Mouse (Mus musculus): ENCODE results near the gene Usp8. TPM values are rescaled to one million over a fixed set of nuclear protein-coding genes. Genes with fewer than 3 reads are reported as not detected.
A peak's percentile ranks its signal among the peaks of the same experiment; 100 is the strongest.

Usp8 gene
- total RNA-seq, 2 experiments from 2014 or later = 44.6 to 48.4 TPM

- no peak for DNase-seq (ENCODE audit: low spot score in 2 of 2)
- intact Hi-C loops (cut with DNase I) = loop anchor here (10.0 kb wide), 1 partner anchor 264 kb away; no protein-coding TSS in a partner anchor
These were observed 23.4 kb downstream of the Usp8 start for GRCm38 (mm10) chr2:126730502-126730901.

- intact Hi-C loops (cut with DNase I) = loop anchor here (10.0 kb wide), 1 partner anchor 259 kb away; no protein-coding TSS in a partner anchor
- no peak for DNase-seq (ENCODE audit: low spot score in 2 of 2)
These were observed 28.4 kb downstream of the Usp8 start for GRCm38 (mm10) chr2:126735339-126736073.

GRCm38 (mm10) chr2:126740314-126740713, 33.2 kb downstream of the Usp8 start:
- DNase-seq (ENCODE audit: low spot score in 2 of 2) = no peak
- intact Hi-C loops (cut with DNase I) = loop anchor here (10.0 kb wide), 2 partner anchors 184 to 474 kb away; no protein-coding TSS in a partner anchor

DNA sequence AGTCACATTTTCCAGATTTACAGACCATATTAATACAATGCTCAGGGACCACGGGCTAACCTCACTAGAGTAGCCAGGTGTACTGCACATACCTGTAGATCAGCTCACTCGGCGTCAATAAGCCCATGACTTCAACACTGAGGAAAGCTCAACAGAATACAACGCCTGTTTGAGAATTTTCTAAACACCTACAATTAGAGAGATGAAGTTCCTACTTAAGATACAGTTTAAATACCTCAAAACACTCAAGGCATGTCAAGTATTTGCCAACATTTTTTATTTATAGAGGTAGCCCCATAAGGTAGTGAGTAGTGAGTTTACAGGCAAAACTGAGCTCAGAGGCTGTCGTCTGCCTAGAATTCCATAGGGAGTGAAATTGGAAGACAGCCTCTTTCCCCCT, 36.3 kb downstream of the Usp8 start:
- intact Hi-C loops (cut with DNase I) = loop anchor here (10.0 kb wide), 2 partner anchors 181 to 471 kb away; no protein-coding TSS in a partner anchor
- no peak for DNase-seq (ENCODE audit: low spot score in 2 of 2)

DNA sequence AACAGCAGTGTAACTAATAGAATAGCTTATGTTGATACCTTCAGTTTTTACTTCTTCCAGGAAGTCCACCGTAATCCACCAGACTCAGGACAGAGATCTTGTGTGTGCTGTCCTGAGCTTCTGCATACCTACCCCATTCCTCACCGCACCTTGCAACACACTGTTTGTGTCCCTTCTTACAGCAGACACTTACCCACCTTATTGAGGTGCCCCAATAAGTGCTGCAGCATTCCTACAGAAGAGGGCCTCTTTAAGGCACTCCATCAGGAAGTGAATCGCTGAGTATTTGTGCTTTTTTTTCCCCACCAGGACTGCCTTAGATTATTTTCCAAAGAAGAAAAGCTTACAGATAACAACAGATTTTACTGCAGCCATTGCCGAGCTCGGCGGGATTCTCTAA, 48.5 kb downstream of the Usp8 start:
- DNase-seq (ENCODE audit: low spot score in 2 of 2) = no peak
- intact Hi-C loops (cut with DNase I) = loop anchor here (10.0 kb wide), 1 partner anchor 79 kb away; no protein-coding TSS in a partner anchor

- no peak for DNase-seq (ENCODE audit: low spot score in 2 of 2)
- intact Hi-C loops (cut with DNase I) = loop anchor here (10.0 kb wide), 1 partner anchor 75 kb away; no protein-coding TSS in a partner anchor
These were observed 52.2 kb downstream of the Usp8 start for GRCm38 (mm10) chr2:126759351-126759750.

DNA sequence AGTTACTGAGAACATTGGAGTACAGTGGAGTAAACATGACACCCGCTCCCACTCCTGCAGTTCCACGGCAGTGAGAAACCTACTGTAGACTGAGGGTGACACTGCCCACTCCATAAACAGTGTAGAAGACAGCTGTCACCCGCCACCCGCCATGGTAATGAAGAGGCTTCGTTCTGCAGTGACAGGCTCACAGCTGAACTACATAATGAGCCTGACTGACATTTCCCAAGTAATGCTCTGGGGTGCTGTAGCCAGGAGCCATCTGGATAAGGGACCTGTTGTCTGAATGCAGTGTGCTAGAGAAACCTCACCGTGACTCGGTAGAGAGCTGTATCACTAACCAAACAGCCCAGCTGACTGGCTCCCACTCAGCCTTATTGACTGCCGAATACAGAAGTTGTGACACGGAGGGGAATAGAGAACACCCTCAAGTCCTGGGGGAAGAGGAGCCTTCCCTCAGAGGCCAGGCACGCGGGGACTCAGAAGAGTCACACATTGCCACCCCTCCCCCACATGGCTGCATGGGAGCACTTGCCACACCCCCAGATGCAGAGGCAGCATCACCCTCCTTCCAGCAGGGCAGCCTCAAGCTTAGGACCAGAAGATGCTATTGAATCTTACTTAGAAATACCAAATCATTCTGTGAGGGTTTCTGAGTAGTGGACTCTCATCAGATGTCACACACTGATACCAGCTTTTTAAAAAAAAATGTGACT, 58.9 kb downstream of the Usp8 start:
- DNase-seq (ENCODE audit: low spot score in 2 of 2) = no peak
- intact Hi-C loops (cut with DNase I) = no loop called here

GRCm38 (mm10) chr2:126767599-126767998, 60.5 kb downstream of the Usp8 start:
- intact Hi-C loops (cut with DNase I) = no loop called here
- DNase-seq (ENCODE audit: low spot score in 2 of 2) = no peak

DNA sequence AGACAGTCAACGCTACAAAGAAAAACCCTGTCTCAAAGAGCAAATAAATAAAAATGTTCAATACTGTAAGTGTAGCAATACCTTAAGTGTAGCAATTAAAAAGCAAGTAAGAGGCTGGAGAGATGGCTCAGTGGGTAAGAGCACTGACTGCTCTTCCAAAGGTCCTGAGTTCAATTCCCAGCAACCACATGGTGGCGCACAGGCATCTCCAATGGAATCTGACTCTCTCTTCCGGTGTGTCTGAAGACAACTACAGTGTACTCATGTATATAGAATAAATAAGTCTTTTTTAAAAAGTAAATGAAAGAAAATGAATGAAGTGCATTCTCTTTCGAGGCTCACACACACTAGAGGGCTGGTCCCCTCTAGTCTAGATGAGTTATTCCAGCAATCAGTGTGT, 61.1 kb downstream of the Usp8 start:
- no peak for DNase-seq (ENCODE audit: low spot score in 2 of 2)
- intact Hi-C loops (cut with DNase I) = no loop called here

DNA sequence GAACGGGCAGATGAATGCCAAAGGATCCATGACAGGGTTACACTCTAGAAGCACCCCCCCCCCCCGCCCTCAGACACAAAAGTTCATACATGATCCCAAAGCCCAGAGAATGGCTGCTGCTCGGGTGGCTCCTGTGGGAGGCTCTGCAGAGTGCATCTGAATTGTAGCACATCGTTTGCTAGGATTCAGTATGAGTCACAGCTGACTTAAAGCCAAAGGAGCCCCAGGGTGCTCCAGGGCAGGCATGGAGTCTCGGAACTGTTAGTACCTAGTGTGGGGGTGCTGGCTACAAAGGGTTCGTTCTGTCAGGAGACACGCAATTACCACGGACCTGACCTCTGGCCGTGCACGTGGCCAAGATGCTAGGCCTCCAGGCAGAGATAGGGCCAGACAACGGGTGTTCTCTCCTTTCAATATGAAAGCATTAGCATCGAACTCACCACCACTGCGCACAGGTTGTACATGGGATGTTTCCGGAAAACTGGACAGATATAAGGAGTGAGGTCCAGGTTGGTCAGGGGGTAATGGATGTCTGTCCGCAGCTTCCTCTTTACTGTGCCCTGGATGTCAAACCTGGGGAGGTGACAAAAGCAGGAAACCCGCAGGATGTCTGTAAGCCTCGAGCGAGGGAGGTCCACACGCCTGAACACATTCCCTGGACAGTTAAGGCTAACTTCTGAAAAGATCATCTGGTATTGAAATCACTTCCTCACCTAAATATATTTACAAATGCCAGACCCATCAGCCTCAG, 62.5 kb downstream of the Usp8 start:
- DNase-seq (ENCODE audit: low spot score in 2 of 2) = no peak
- intact Hi-C loops (cut with DNase I) = no loop called here

DNA sequence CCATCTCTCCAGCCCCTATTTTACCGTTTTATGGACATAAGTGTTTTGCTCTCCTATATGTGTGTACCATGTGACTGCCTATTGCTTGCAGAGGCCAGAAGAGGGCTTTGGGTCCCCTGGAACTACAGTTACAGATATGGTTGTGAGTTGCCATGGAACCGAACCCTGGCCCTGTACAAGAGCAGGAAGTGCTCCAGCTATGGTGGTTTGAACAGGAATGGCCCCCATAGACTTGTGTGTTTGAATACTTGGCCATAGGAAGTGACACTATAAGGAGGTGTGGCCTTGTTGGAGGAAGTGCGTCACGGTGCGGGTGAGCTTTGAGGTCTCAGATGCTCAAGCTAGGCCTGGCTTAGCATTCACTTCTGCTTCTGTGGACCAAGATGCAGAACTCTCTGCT, 65.1 kb downstream of the Usp8 start:
- no peak for DNase-seq (ENCODE audit: low spot score in 2 of 2)
- intact Hi-C loops (cut with DNase I) = no loop called here

- no peak for DNase-seq (ENCODE audit: low spot score in 2 of 2)
These were observed 68.8 kb downstream of the Usp8 start for GRCm38 (mm10) chr2:126775951-126776350.

DNA sequence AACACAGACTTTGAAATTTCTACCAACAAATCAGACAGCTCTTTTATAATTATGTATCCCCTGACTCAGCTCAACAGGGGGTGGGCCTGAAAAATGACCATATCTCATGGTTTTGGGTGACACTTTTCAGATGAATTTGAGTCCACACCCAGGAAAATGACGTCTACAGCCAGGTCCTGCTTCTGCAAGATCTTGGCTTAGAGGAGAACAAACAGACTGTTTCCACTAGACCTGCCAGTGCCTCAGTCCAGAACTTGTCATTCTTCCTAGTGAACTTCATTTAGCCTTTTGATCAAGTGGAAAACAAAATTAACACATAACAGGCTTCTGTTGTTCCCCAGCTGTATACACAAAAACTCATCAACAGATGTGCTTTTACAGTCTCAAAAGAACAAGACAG, 69.3 kb downstream of the Usp8 start:
- intact Hi-C loops (cut with DNase I) = no loop called here
- no peak for DNase-seq (ENCODE audit: low spot score in 2 of 2)

More at GRCm38 (mm10) chr2:126775951-126776350, 68.8 kb downstream of the Usp8 start:
- intact Hi-C loops (cut with DNase I) = no loop called here

- DNase-seq (ENCODE audit: low spot score in 2 of 2) = no peak
- intact Hi-C loops (cut with DNase I) = no loop called here
These were observed 71.7 kb downstream of the Usp8 start for GRCm38 (mm10) chr2:126778806-126779205.

GRCm38 (mm10) chr2:126780286-126780685, 73.2 kb downstream of the Usp8 start:
- no peak for DNase-seq (ENCODE audit: low spot score in 2 of 2)
- intact Hi-C loops (cut with DNase I) = no loop called here

GRCm38 (mm10) chr2:126781478-126781877, 74.3 kb downstream of the Usp8 start:
- no peak for DNase-seq (ENCODE audit: low spot score in 2 of 2)
- intact Hi-C loops (cut with DNase I) = no loop called here

DNA sequence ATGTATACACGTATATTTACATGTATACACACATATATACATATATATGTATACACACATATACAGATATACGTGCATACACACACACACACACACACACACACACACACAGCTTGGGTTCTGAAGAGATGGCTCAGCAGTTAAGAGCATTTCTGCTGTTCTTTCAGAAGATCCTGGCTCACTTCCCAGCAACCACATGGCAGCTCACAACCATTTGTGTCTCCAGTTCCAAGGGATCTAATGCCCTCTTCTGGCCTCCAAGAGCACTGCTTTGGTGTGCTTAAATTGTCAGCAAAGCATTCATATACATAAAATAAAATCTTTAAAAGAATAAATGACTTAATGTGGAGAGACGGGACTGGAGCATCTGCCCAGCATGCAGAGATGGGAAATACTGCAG, 75.3 kb downstream of the Usp8 start:
- peak in 1 of 2 experiments; percentile 41 for DNase-seq (ENCODE audit: low spot score in 2 of 2)
- intact Hi-C loops (cut with DNase I) = no loop called here

DNA sequence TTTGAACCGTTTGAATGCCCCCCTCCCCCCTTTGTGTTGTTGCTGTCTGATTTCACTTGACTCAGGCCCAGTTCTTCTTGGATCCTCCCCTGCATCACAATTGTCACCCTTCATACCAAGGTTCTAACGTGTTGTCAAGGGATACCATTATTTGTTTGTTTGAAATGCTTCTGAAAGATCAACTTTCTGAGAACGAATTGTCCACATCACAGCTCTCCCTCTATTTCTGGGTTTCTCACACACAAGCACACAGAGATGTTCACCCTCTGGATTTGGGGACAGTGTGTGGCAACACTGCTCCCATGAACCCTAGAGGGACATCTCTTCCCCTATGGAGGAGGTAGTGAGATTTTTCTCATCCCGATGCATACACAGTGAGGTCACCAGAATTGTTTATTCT, 76.2 kb downstream of the Usp8 start, which contains the start of gene Usp50:
Usp50 (minus strand) TSS at position 101 of the 400 bp plus-strand sequence.
- intact Hi-C loops (cut with DNase I) = no loop called here
- DNase-seq (ENCODE audit: low spot score in 2 of 2) = no peak

DNA sequence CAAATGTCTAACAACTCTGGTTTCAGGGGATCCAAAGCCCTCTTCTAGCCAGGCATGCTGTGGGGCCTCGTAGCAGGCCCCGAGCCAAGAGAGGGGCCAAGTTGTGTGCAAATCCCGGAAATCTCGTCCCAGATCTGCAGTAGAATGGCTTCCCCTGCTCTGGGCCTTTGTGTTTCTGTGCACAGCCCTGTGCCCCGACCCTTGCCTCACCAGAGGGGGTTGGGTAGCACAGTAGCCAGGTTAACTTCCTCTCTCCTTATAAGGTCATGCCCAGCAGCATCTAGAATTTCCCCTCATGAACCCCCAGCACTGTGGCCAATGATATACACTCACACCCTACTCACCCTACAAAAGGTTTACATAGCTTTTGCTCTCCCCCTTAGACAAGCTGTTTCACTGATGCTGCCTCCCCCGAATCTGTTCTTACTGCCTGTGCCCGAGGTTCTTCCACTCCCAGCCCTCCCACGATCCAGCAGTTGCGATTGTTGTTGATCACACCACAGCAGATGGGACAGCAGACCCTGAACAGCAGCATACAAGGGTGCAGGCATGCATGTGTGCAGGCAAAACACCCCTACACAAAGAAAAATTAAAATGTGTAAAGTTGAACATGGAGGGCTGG, 80.7 kb downstream of the Usp8 start:
- DNase-seq (ENCODE audit: low spot score in 2 of 2) = peak; percentile 42 to 53
- intact Hi-C loops (cut with DNase I) = no loop called here

DNA sequence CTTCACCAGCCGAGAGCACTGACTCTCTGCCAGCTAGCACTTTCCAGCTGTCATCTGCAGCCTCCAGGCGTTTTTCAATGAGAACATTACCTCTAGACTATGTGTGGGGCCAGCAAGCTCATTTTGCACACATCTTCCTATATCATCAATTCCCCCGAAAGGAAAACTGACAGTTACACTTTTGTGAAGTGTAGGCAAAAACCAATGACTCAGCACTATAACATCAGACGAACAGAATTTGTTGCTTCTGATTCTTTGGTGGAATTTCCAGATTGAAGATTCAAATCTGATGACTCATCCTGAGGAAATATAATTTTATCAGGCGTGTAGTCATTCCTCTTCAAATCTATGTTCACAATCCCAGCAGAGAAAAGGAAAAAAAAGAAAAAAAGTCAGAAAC, 85.5 kb downstream of the Usp8 start:
- intact Hi-C loops (cut with DNase I) = no loop called here
- no peak for DNase-seq (ENCODE audit: low spot score in 2 of 2)

All from left cerebral cortex, postnatal 36 days (tissue).